Mouse (Mus musculus) cortical plate, adult 2 months (tissue): ENCODE data around the gene Cacna2d3. TPM values are rescaled to one million over a fixed set of nuclear protein-coding genes. Genes with fewer than 3 reads are reported as not detected.

Experiments used
- H3K27ac ChIP-seq: fragments of 200-500 bp; 2 replicates; pipeline ENCODE4 v1.5.1; 2012; ENCODE audit warnings: low read length, control low read depth, inconsistent platforms; ENCODE audit not compliant: insufficient read depth
- H3K4me1 ChIP-seq: fragments of 200-500 bp; 2 replicates; pipeline ENCODE4 v1.6.1; 2011; ENCODE audit warnings: low read length; ENCODE audit not compliant: control insufficient read depth, insufficient read depth
- H3K4me3 ChIP-seq: fragments of 200-500 bp; 2 replicates; pipeline ENCODE4 v1.5.1; 2011; ENCODE audit warnings: mild to moderate bottlenecking, low read length, control low read depth; ENCODE audit not compliant: insufficient read depth
- CTCF ChIP-seq: fragments of 200-500 bp; IDR thresholded peaks from 2 replicates; pipeline ENCODE4 v1.5.1; 2011; ENCODE audit warnings: mild to moderate bottlenecking, control low read depth, low read length; ENCODE audit not compliant: insufficient read depth; ENCODE audit errors: extremely low read depth
- POLR2A ChIP-seq: fragments of 200-500 bp; IDR thresholded peaks from 2 replicates; pipeline ENCODE4 v1.6.1; 2011; ENCODE audit warnings: mild to moderate bottlenecking, low read length, control low read depth; ENCODE audit not compliant: insufficient read depth; ENCODE audit errors: extremely low read depth
- polyA plus RNA-seq: library from polyadenylated mRNA; depleted of rRNA; stranded (reverse); fragments of >200 nt; gene quantifications from 2 replicates; pipeline ENCODE4 v1.2.3, GENCODE M21; 2012

Cacna2d3 gene
- polyA plus RNA-seq, 1 experiment: 75.4 TPM

DNA sequence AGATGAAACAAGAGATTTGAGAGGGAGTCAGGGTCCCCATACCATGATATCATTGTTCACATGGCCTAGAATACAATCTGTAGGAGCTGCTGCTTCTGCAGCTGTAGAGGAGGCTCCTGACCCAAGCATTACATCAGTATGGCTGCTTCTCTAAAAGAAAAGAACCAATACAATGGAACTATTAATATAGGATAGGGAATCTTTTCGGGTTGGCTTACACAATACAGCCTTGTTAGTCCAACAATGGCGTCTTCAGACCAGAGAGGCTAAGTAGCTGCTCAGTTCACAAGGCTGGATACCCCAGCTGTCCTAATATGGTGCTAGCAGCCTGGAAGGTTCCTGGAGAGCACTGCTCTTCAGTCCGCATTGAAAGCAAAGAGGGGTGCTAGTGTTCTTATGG, 296.5 kb downstream of the Cacna2d3 start:
- no peaks in the 10 kb centered on the region for H3K4me1 ChIP-seq
- H3K27ac ChIP-seq: no peak overlapping the region
- TF ChIP-seq POLR2A: no peak
- TF ChIP-seq CTCF: no peak
- no peak overlapping the region for H3K4me3 ChIP-seq

DNA sequence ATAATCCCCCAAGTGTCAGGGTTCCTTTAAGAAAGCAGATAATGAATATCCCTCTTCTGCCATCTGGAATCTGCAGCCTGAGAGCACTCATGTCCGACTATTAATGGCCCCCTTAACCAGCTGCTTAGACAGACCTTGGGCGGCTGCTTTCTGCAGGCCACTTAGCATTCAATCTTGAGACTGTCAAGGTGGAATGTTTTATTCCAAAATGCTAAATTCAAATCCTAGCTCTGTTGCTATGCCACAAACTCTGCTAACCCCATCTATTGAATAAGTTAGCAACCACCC, 315.8 kb downstream of the Cacna2d3 start:
- Histone ChIP-seq H3K4me3 (no peak overlapping the region), H3K27ac (no peak overlapping the region), H3K4me1 (peaks cover 5% of the 10 kb centered on the region)
- no peak for TF ChIP-seq POLR2A
- TF ChIP-seq CTCF: no peak

DNA sequence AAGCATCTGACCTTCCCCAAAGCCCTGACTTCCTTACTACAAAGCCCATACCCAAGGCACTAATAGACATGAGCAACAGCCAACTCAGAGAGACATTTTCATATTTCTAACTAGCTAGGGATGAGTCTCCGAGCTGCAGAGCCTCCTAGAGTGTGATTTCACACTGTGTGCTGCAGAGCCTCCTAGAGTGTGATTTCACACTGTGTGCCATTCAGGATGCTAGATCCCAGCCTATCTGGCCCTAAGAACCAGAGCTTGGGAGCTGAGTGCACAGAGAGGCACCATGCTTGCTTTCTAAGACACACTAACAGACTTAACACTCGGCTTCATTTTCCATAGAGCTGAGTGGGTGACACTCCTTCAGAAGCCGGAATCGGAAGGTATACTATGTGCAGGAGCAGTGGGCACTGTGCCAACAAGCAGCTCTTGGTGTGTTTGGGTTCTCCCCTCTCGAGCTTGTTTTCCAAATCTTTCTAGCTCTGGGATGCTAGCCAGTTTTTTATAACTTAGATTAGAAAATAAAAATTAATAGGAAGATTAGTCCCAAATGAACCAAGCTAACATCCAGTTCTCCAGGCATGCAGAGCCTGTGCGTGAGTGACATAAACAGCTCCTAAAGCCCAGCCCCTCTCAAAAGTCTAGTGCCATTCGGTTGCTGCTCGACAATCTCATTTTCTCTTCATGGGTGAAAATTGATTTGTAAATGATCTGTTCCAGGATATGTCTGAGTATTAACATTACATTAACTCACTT, 316.4 kb downstream of the Cacna2d3 start:
- TF ChIP-seq CTCF: no peak
- no peak for TF ChIP-seq POLR2A
- Histone ChIP-seq H3K4me1 (peaks cover 5% of the 10 kb centered on the region), H3K27ac (no peak overlapping the region), H3K4me3 (no peak overlapping the region)

DNA sequence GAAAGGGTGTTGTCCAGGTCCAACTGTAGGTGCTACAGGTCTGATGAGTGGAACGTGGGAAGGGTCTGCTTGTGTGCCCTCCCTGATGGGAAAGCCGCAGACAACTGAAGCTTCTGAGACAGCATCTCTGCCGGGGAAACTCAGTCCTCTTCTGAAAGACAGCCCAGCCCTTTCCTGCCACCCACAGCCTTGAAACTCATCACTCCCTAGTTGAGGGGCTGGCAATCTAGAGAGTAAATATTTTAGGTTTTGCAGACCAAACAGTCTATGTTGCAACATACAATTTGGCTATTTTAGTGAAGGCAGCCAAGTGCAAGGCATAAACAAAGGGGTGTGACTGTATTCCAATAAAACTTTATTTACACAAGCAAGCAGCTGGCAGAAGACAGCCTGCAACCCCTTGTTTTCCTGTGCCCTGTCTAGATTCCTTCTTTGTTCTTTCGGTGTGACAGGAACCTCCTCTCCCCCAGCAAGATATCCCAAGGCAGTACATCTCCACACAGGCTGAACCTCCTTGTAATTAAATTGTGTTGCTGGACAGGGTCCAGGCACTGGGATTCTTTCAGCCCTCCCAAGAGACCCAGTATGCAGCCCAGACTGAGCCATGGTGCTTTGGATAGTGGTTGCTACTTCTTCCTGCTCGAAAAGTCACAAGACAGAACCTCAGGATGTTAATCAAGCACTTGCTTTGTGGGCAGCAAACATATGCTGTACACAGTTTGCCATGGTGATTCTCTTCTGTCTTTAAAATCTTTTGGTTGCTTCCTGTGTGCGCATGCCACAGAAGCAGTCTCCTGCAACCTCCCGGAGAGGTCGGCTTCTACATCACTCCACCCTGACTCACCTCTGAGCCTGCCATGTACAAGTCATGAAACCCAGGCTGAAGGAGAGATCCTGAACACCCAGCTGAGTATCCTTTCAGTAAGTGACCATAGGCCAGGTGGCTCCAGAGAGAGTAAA, 317.5 kb downstream of the Cacna2d3 start:
- no peak for TF ChIP-seq POLR2A
- peaks cover 5% of the 10 kb centered on the region for H3K4me1 ChIP-seq
- H3K27ac ChIP-seq: no peak overlapping the region
- no peak overlapping the region for H3K4me3 ChIP-seq

DNA sequence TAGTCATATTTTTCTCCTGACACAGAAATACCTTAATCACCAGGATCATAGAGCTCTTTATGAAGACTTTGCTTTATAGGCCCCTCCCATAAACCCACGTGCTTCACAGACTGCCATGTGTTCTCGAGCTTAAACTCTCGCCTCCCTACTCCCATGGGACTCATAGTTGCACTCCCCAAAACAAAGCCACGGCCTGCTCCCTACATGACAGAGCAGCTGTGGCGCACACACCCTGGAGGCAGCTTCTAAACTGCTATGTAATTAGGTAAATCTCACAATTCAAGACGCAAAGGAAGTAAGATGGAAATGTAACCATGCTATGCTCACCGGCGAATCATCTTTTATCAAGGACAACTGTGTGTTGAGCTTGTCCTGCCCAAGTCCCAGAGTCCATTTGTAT, 319.2 kb downstream of the Cacna2d3 start:
- Histone ChIP-seq H3K4me1 (peaks cover 5% of the 10 kb centered on the region), H3K27ac (no peak overlapping the region), H3K4me3 (no peak overlapping the region)
- TF ChIP-seq CTCF (no peak), POLR2A (no peak)

DNA sequence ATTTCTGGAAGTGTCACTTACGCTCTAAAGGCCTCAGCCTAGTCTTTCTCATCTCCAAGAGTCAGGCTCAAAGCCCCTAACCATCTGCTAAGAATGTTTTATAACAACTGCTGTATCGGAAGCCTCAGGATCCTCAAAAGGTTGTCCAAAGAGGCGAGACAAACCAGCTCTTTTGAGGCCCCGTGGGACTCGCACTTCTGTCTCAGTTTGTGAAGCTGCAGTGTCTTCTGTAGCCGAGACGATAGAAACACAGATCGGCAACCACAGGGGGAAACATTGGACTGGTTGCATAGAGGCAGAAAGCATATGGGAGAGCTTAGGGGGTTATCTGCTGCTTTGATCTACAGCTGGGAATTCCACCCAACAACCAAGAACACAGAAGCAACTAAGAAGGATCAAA, 327.9 kb downstream of the Cacna2d3 start:
- H3K4me3 ChIP-seq: no peak overlapping the region
- no peak for TF ChIP-seq CTCF
- TF ChIP-seq POLR2A: no peak
- H3K27ac ChIP-seq: no peak overlapping the region
- no peaks in the 10 kb centered on the region for H3K4me1 ChIP-seq

DNA sequence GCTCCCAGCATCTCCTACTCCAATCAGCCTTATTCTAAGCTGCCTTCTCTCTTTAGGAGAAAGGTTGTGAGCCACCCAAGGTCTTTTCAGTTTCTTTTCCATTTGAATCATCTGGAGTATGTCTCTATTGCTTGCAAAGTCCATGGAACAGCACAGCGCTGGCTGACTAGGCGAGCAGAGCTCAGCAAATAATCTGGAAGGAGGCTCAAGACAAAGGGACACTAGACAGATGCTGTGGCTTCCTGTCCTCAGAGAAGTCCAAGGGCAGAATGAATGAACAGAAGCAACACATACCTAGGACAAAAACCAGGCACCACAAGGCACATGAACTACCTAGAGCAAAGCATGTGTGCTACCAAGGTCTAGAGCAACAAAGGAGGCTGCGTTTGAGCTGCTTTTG, 328.8 kb downstream of the Cacna2d3 start:
- TF ChIP-seq CTCF: no peak
- TF ChIP-seq POLR2A: no peak
- H3K4me3 ChIP-seq: no peak overlapping the region
- H3K27ac ChIP-seq: no peak overlapping the region
- H3K4me1 ChIP-seq: no peaks in the 10 kb centered on the region

DNA sequence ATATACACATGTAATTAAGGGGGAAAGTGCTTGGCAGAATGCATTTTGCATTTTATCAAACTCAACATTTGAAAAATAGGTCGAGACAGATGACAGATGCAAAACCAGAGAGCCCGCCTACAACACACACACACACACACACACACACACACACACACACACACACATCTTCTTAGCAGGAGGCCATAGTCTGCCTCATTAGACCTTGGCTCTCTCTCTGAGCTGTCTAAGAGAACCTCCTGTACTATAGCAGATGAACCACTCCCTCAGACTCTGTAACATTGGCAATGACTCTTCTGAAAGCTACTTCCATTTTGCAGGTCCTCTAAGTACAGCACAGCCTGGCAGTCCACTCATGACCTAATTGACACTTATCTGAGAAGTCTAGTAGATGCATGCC, 330.2 kb downstream of the Cacna2d3 start:
- H3K4me3 ChIP-seq: no peak overlapping the region
- TF ChIP-seq POLR2A: no peak
- TF ChIP-seq CTCF: no peak
- peaks cover 2% of the 10 kb centered on the region; the same call in 1 of the 2 replicates for H3K4me1 ChIP-seq
- no peak overlapping the region for H3K27ac ChIP-seq

DNA sequence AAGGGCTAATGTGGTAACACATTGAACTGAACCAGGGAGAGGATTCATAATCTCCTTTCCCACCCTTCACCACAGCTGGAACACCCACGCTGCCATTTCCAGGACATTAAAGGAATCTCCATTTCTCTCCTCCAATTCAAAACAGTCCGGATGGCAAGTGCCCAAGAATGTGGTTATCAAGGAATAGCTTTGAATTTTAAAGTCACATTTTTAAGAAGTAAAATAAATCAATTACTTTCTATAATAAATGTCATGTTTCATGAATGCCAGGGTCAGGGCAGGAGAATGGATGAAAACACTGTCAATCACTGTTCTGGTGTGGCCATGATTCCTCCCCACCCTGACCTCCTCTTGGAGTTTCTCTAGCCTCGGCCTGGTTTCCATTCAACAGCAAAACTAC, 333.9 kb downstream of the Cacna2d3 start:
- TF ChIP-seq POLR2A (no peak), CTCF (no peak)
- Histone ChIP-seq H3K27ac (no peak overlapping the region), H3K4me3 (no peak overlapping the region), H3K4me1 (peaks cover 2% of the 10 kb centered on the region; the same call in 1 of the 2 replicates)

DNA sequence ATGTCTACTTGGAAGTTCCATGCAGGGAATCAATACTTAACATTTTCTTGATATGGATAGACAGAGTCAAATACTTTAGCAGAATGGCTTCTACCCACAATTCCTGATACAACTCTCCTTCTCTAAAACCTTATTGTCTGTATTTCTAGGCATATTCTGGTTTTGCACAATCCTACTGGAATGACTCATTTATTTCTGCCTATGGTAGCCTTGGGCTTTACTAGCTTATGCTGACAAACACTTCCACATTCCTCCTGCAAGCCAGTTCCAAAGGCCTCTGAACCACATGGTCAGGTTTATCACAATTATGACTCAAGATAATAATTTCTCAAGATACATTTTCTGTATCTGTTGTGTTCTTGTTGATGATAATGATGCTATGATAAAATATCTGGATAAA, 336.2 kb downstream of the Cacna2d3 start:
- Histone ChIP-seq H3K4me1 (peaks cover 2% of the 10 kb centered on the region; the same call in 1 of the 2 replicates), H3K27ac (no peak overlapping the region), H3K4me3 (no peak overlapping the region)
- TF ChIP-seq POLR2A (no peak), CTCF (no peak)
